Mouse (Mus musculus) CH12.LX (cell line): ENCODE measurements around the gene Ubl3. TPM values are rescaled to one million over a fixed set of nuclear protein-coding genes. Genes with fewer than 3 reads are reported as not detected.

Source experiments
- DNase-seq: peaks from one replicate; pipeline ENCODE4 v3.0.0-alpha.2; 2013; ENCODE audit errors: extremely low read depth
- H3K27ac ChIP-seq: 2 replicates; pipeline ENCODE4 v1.5.1; 2012; ENCODE audit warnings: low read depth, mild to moderate bottlenecking, control low read depth, moderate library complexity; ENCODE audit not compliant: insufficient read depth
- H3K27me3 ChIP-seq: replicated peaks from 2 replicates; pipeline ENCODE3; 2012; ENCODE audit warnings: inconsistent platforms
- H3K36me3 ChIP-seq, 2 experiments: replicated peaks in 1 of 2; 2 replicates each; pipeline versions ENCODE3 to v1.6.1; 2012; ENCODE audit warnings: inconsistent platforms in 1 of 2, low read length in 1 of 2, mild to moderate bottlenecking in 1 of 2, mixed read lengths in 1 of 2, moderate library complexity in 1 of 2; ENCODE audit not compliant: control insufficient read depth in 1 of 2, insufficient read depth in 1 of 2
- H3K4me1 ChIP-seq, 2 experiments: 2 replicates each; pipeline ENCODE4 v1.6.1; 2012; ENCODE audit warnings: inconsistent platforms in 1 of 2, moderate library complexity in 1 of 2; ENCODE audit not compliant: insufficient read depth in 2 of 2, control insufficient read depth in 1 of 2
- H3K4me2 ChIP-seq: 2 replicates; pipeline ENCODE4 v1.6.1; 2012; ENCODE audit warnings: low read depth, mild to moderate bottlenecking, control low read depth; ENCODE audit not compliant: poor library complexity, insufficient read depth, severe bottlenecking
- H3K4me3 ChIP-seq, 3 experiments: fragments of 150-350 bp in 1 of 3; sonication (generic) in 1 of 3; replicated peaks in 1 of 3; 2 replicates each; pipeline versions ENCODE3 to v1.5.1; 2011 to 2012; ENCODE audit warnings: low read depth in 2 of 3, low read length in 2 of 3, mild to moderate bottlenecking in 2 of 3, moderate library complexity in 2 of 3, control low read depth in 1 of 3, improper control_type of control experiment in 1 of 3, inconsistent platforms in 1 of 3, mixed read lengths in 1 of 3; ENCODE audit not compliant: poor library complexity in 1 of 3
- H3K79me2 ChIP-seq: replicated peaks from 2 replicates; pipeline ENCODE4 v1.6.1; 2012; ENCODE audit warnings: mild to moderate bottlenecking, moderate library complexity; ENCODE audit not compliant: control insufficient read depth, poor library complexity, insufficient read depth, severe bottlenecking; ENCODE audit errors: extremely low read depth
- H3K9ac ChIP-seq: 2 replicates; pipeline ENCODE4 v1.6.1; 2012; ENCODE audit warnings: low read depth, mild to moderate bottlenecking, control low read depth, moderate library complexity; ENCODE audit not compliant: insufficient read depth
- H3K9me3 ChIP-seq: replicated peaks from 2 replicates; pipeline ENCODE3; 2012; ENCODE audit warnings: low read length, inconsistent platforms, mixed read lengths
- CHD2 ChIP-seq: IDR thresholded peaks from 2 replicates; pipeline ENCODE4 v1.6.1; 2011; ENCODE audit warnings: low read length, improper control_type of control experiment
- CTCF ChIP-seq, 2 experiments: IDR thresholded peaks in 1 of 2; conservative IDR thresholded peaks in 1 of 2; 2 replicates each; pipeline ENCODE4 v1.5.1; 2011 to 2012; ENCODE audit warnings: low read depth in 2 of 2, low read length in 2 of 2, improper control_type of control experiment in 1 of 2, inconsistent platforms in 1 of 2, mild to moderate bottlenecking in 1 of 2, moderate library complexity in 1 of 2
- E2F4 ChIP-seq: IDR thresholded peaks from 2 replicates; pipeline ENCODE4 v1.6.1; 2011; ENCODE audit warnings: low read depth, low read length, improper control_type of control experiment; ENCODE audit not compliant: insufficient replicate concordance
- ELF1 ChIP-seq: IDR thresholded peaks from 2 replicates; pipeline ENCODE4 v1.6.1; 2014; ENCODE audit warnings: low read depth, mild to moderate bottlenecking, inconsistent platforms, low read length, improper control_type of control experiment
- ETS1 ChIP-seq: conservative IDR thresholded peaks from 2 replicates; pipeline ENCODE4 v1.6.1; 2012; ENCODE audit warnings: low read depth, mild to moderate bottlenecking, inconsistent platforms, low read length, improper control_type of control experiment, moderate library complexity
- GABPA ChIP-seq: IDR thresholded peaks from 2 replicates; pipeline ENCODE4 v1.6.1; 2012; ENCODE audit warnings: low read depth, low read length, improper control_type of control experiment, inconsistent platforms; ENCODE audit not compliant: insufficient replicate concordance
- HCFC1 ChIP-seq: IDR thresholded peaks from 2 replicates; pipeline ENCODE4 v1.6.1; 2012; ENCODE audit warnings: low read depth, mild to moderate bottlenecking, inconsistent platforms, low read length, improper control_type of control experiment
- IRF4 ChIP-seq: IDR thresholded peaks from 2 replicates; pipeline ENCODE4 v1.6.1; 2014; ENCODE audit warnings: low read depth, mild to moderate bottlenecking, inconsistent platforms, low read length, improper control_type of control experiment
- JUN ChIP-seq: IDR thresholded peaks from 2 replicates; pipeline ENCODE4 v1.6.1; 2011; ENCODE audit warnings: low read depth, mild to moderate bottlenecking, low read length, improper control_type of control experiment, moderate library complexity; ENCODE audit not compliant: insufficient read depth
- JUND ChIP-seq: conservative IDR thresholded peaks from 2 replicates; pipeline ENCODE4 v1.6.1; 2011; ENCODE audit warnings: low read depth, low read length, improper control_type of control experiment
- MAX ChIP-seq: IDR thresholded peaks from 2 replicates; pipeline ENCODE4 v1.6.1; 2011; ENCODE audit warnings: low read length, improper control_type of control experiment
- MAZ ChIP-seq: IDR thresholded peaks from 2 replicates; pipeline ENCODE4 v1.6.1; 2012; ENCODE audit warnings: low read depth, mild to moderate bottlenecking, inconsistent platforms, low read length, improper control_type of control experiment, moderate library complexity
- MXI1 ChIP-seq: IDR thresholded peaks from 2 replicates; pipeline ENCODE4 v1.6.1; 2011; ENCODE audit warnings: mild to moderate bottlenecking, low read depth, low read length, improper control_type of control experiment
- NELFE ChIP-seq: IDR thresholded peaks from 2 replicates; pipeline ENCODE4 v1.6.1; 2011; ENCODE audit warnings: low read depth, low read length, improper control_type of control experiment
- NRF1 ChIP-seq: IDR thresholded peaks from 2 replicates; pipeline ENCODE4 v1.6.1; 2014; ENCODE audit warnings: low read depth, mild to moderate bottlenecking, inconsistent platforms, low read length, improper control_type of control experiment, moderate library complexity
- PAX5 ChIP-seq: IDR thresholded peaks from 2 replicates; pipeline ENCODE4 v1.6.1; 2012; ENCODE audit warnings: low read length, inconsistent platforms, mixed read lengths
- POLR2A ChIP-seq: IDR thresholded peaks from 2 replicates; pipeline ENCODE4 v1.6.1; 2011; ENCODE audit warnings: low read depth, mild to moderate bottlenecking, improper control_type of control experiment, low read length
- RAD21 ChIP-seq: IDR thresholded peaks from 2 replicates; pipeline ENCODE4 v1.6.1; 2011; ENCODE audit warnings: low read depth, mild to moderate bottlenecking, low read length, improper control_type of control experiment, moderate library complexity
- SIN3A ChIP-seq: IDR thresholded peaks from 2 replicates; pipeline ENCODE4 v1.6.1; 2012; ENCODE audit warnings: low read length, improper control_type of control experiment, inconsistent platforms
- TBP ChIP-seq: conservative IDR thresholded peaks from 2 replicates; pipeline ENCODE4 v1.6.1; 2011; ENCODE audit warnings: low read depth, low read length, improper control_type of control experiment
- TCF12 ChIP-seq: IDR thresholded peaks from 2 replicates; pipeline ENCODE4 v1.6.1; 2014; ENCODE audit warnings: low read depth, mild to moderate bottlenecking, inconsistent platforms, low read length, improper control_type of control experiment
- UBTF ChIP-seq: IDR thresholded peaks from 2 replicates; pipeline ENCODE4 v1.6.1; 2012; ENCODE audit warnings: low read depth, mild to moderate bottlenecking, inconsistent platforms, low read length, improper control_type of control experiment, moderate library complexity
- ZKSCAN1 ChIP-seq: IDR thresholded peaks from 2 replicates; pipeline ENCODE4 v1.6.1; 2012; ENCODE audit warnings: low read depth, inconsistent platforms, low read length, improper control_type of control experiment, borderline replicate concordance
- ZMIZ1 ChIP-seq: IDR thresholded peaks from 2 replicates; pipeline ENCODE4 v1.6.1; 2012; ENCODE audit warnings: low read depth, mild to moderate bottlenecking, inconsistent platforms, low read length, improper control_type of control experiment
- ZNF384 ChIP-seq: IDR thresholded peaks from 2 replicates; pipeline ENCODE4 v1.6.1; 2012; ENCODE audit warnings: low read depth, low read length, improper control_type of control experiment, inconsistent platforms
- dilution Hi-C: fragments of 300-500 bp; cut with MboI; formaldehyde crosslinking; loops from 2 replicates; pipeline ENCODE4 v1.14.3; 2020; ENCODE audit warnings: low sequenced_read_pairs; ENCODE audit not compliant: extremely low pct_unique_long_range_greater_than_20kb, extremely low pct_ligation_motif_present
- in situ Hi-C: fragments of 300-500 bp; cut with MboI; formaldehyde crosslinking; loops from 3 replicates; pipeline ENCODE4 v1.14.3; 2019; ENCODE audit warnings: low sequenced_read_pairs, low pct_ligation_motif_present, low pct_unique_long_range_greater_than_20kb, mixed read lengths
- polyA plus RNA-seq: library from polyadenylated mRNA; unstranded; fragments of >175 nt; gene quantifications from 2 replicates; pipeline ENCODE4 v1.2.1, GENCODE M21; 2012; ENCODE audit warnings: low read depth; ENCODE audit not compliant: insufficient read length
- total RNA-seq, 2 experiments: library from RNA; depleted of rRNA; stranded (reverse); fragments of 300-350 nt in 1 of 2; fragments of >200 nt in 1 of 2; gene quantifications; 2 replicates each; pipeline ENCODE4 v1.2.3; 2012 to 2014

The Ubl3 gene
- total and polyA plus RNA-seq, 3 experiments: 46.9 to 83.3 (median 81.8) TPM

GRCm38 (mm10) chr5:148481745-148482144 is 70.8 kb downstream of the Ubl3 start:
- no peak for DNase-seq
- no peak overlapping the region for H3K27ac ChIP-seq
- in situ Hi-C loops: no loop called here
- H3K4me3 ChIP-seq: no peak overlapping the region
- H3K4me1 ChIP-seq: no peaks in the 10 kb centered on the region
- no peak overlapping the region for H3K9ac ChIP-seq
- H3K36me3 ChIP-seq: no peaks in the 10 kb centered on the region
- TF ChIP-seq MAX: no peak
- TF ChIP-seq NELFE: no peak
- no peak for TF ChIP-seq TBP
- no peak for TF ChIP-seq NRF1
- no peak for TF ChIP-seq HCFC1
- no peak for TF ChIP-seq PAX5
- no peak for TF ChIP-seq TCF12
- TF ChIP-seq CTCF (conservative IDR thresholded peaks at IDR 0.05 in 1 of 2, IDR thresholded peaks at IDR 0.05 in 1 of 2; ENCODE audit: low read depth in 2 of 2, low read length in 2 of 2): no peak
- no peak for TF ChIP-seq JUND
- TF ChIP-seq IRF4: no peak
- no peak for TF ChIP-seq ETS1
- TF ChIP-seq POLR2A: no peak
- TF ChIP-seq, all 38 proteins: peak for 0
- Histone ChIP-seq H3K79me2 (no peaks in the 10 kb centered on the region), H3K4me2 (no peak overlapping the region), H3K9me3 (no peaks in the 10 kb centered on the region), H3K27me3 (peaks cover 2% of the 10 kb centered on the region)
- dilution Hi-C loops: no loop called here

GRCm38 (mm10) chr5:148474346-148474745 is 78.2 kb downstream of the Ubl3 start:
- no peak overlapping the region for H3K4me3 ChIP-seq
- no peak overlapping the region for H3K4me2 ChIP-seq
- H3K79me2 ChIP-seq: no peaks in the 10 kb centered on the region
- no peak for DNase-seq
- no peak overlapping the region for H3K27ac ChIP-seq
- peaks cover 2% of the 10 kb centered on the region for H3K27me3 ChIP-seq
- H3K9me3 ChIP-seq: peaks cover 3% of the 10 kb centered on the region
- TF ChIP-seq IRF4: no peak
- TF ChIP-seq JUN: no peak
- no peak for TF ChIP-seq SIN3A
- TF ChIP-seq ZNF384: no peak
- no peak for TF ChIP-seq MXI1
- TF ChIP-seq ZKSCAN1: no peak
- TF ChIP-seq RAD21: no peak
- no peak for TF ChIP-seq GABPA
- TF ChIP-seq E2F4: no peak
- no peak for TF ChIP-seq MAZ
- no peak for TF ChIP-seq CHD2
- TF ChIP-seq CTCF (conservative IDR thresholded peaks at IDR 0.05 in 1 of 2, IDR thresholded peaks at IDR 0.05 in 1 of 2; ENCODE audit: low read depth in 2 of 2, low read length in 2 of 2): no peak
- no peak for TF ChIP-seq ZMIZ1
- TF ChIP-seq ELF1: no peak
- TF ChIP-seq UBTF: no peak
- no peak for TF ChIP-seq NELFE
- no peaks in the 10 kb centered on the region for H3K4me1 ChIP-seq
- no peak overlapping the region for H3K9ac ChIP-seq
- no peaks in the 10 kb centered on the region for H3K36me3 ChIP-seq
- in situ Hi-C loops: no loop called here
- dilution Hi-C loops: no loop called here
